Mouse (Mus musculus) intestine, embryonic 15.5 days (tissue): ENCODE results near the gene Ttc12. TPM values are rescaled to one million over a fixed set of nuclear protein-coding genes. Genes with fewer than 3 reads are reported as not detected.

Source experiments
- ATAC-seq: fragments of 200-750 bp; cut with Nextera tagmentation; 2 replicates; pipeline ENCODE4 v1.8.0; 2017; ENCODE audit warnings: moderate TSS enrichment, moderate library complexity
- H3K27ac ChIP-seq: fragments of 300-500 bp; sonication (generic); 2 replicates; pipeline ENCODE4 v1.5.1; 2015; ENCODE audit warnings: mild to moderate bottlenecking, inconsistent platforms
- H3K27me3 ChIP-seq: fragments of 300-500 bp; sonication (generic); replicated peaks from 2 replicates; pipeline ENCODE4 v1.6.1; 2015; ENCODE audit warnings: inconsistent platforms
- H3K36me3 ChIP-seq: fragments of 300-500 bp; sonication (generic); 2 replicates; pipeline ENCODE4 v1.6.1; 2015; ENCODE audit warnings: inconsistent platforms
- H3K4me1 ChIP-seq: fragments of 300-500 bp; sonication (generic); replicated peaks from 2 replicates; pipeline ENCODE4 v1.6.1; 2015; ENCODE audit warnings: inconsistent platforms
- H3K4me2 ChIP-seq: fragments of 300-500 bp; sonication (generic); replicated peaks from 2 replicates; pipeline ENCODE4 v1.6.1; 2015; ENCODE audit warnings: mild to moderate bottlenecking, inconsistent platforms
- H3K4me3 ChIP-seq: fragments of 300-500 bp; sonication (generic); replicated peaks from 2 replicates; pipeline ENCODE4 v1.5.1; 2015; ENCODE audit warnings: inconsistent platforms
- H3K9ac ChIP-seq: fragments of 300-500 bp; sonication (generic); 2 replicates; pipeline ENCODE4 v1.6.1; 2015; ENCODE audit warnings: inconsistent platforms
- H3K9me3 ChIP-seq: fragments of 300-500 bp; sonication (generic); 2 replicates; pipeline ENCODE4 v1.6.1; 2016; ENCODE audit warnings: inconsistent platforms
- WGBS: fragments of 180-500 bp; shearing (Covaris S2); methylation state at CpG from one replicate; pipeline ENCODE4 v1.1.7; 2015; 5-methylcytosine and 5-hydroxymethylcytosine counted together
- polyA plus RNA-seq: library from polyadenylated mRNA; unstranded; fragments of >200 nt; fragmentation: Nextera tagmentation; extraction: Ambion mirVana; gene quantifications from 2 replicates; pipeline ENCODE4 v1.2.1, GENCODE M21; 2015

Ttc12 gene
- polyA plus RNA-seq, 1 experiment from 2014 or later = 0.85 TPM

GRCm38 (mm10) chr9:49426921-49427320, 59.1 kb downstream of the Ttc12 start, which contains the start of gene Ankk1:
Gene Ankk1 (minus strand): TSS chr9:49427021.
- WGBS = 77% methylated on average over 7 of the region's 7 CpGs
- ATAC-seq = no peak

DNA sequence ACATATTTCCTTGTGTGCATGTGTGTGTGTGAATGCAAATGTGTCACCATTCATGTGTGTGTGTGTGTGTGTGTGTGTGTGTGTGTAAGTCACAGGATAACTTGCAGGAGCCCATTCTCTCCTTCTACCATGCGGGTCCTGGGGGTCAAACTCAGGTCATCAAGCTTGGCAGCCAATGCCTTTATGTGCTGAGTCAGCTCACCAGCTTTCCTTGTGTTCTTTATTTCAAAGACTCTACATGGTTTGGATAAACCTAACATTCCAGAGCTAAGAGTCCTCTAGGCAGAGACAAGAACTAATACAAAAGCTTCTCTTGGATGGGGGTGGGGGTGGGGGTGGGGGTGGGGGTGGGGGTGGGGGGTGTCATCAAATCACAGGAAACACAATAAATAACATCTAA, 60.4 kb downstream of the Ttc12 start:
- H3K4me2 ChIP-seq = no peak overlapping the region
- no peak for ATAC-seq
- H3K27ac ChIP-seq = no peak overlapping the region
- H3K9me3 ChIP-seq = no peaks in the 10 kb centered on the region
- H3K9ac ChIP-seq = no peak overlapping the region
- WGBS = 55% methylated on average over 1 of the region's 1 CpGs
- H3K27me3 ChIP-seq = no peaks in the 10 kb centered on the region
- H3K4me3 ChIP-seq = no peak overlapping the region
- H3K36me3 ChIP-seq = no peaks in the 10 kb centered on the region
- no peaks in the 10 kb centered on the region for H3K4me1 ChIP-seq

More at GRCm38 (mm10) chr9:49426921-49427320, 59.1 kb downstream of the Ttc12 start, which contains the start of gene Ankk1:
- H3K4me3 ChIP-seq = no peak within 1 kb of the TSS
- H3K27me3 ChIP-seq = no peaks in the 10 kb centered on the region
- H3K36me3 ChIP-seq = no peaks in the 10 kb centered on the region
- H3K4me2 ChIP-seq = no peak within 1 kb of the TSS
- no peaks in the 10 kb centered on the region for H3K4me1 ChIP-seq
- H3K27ac ChIP-seq = no peak within 1 kb of the TSS
- no peaks in the 10 kb centered on the region for H3K9me3 ChIP-seq
- H3K9ac ChIP-seq = no peak within 1 kb of the TSS

DNA sequence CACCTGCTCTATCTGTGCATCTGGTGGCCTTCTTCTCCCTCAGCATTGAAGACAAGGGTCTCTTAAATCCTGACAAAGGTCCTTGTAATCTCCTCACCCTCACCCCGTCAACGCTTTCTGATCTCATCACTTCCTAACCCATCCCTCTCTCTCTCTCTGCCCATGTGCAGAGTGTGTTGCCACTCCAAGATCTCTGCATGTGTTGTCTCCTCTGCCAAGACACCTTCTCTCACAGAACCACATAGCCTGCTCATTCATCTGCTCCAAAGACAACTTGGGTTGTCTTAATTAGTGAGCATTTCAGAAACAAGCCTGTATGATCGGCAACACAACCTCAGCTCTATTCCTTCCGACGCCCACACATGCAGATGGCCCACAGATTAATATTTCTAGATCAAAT, 62.2 kb downstream of the Ttc12 start:
- Histone ChIP-seq H3K36me3 (no peaks in the 10 kb centered on the region), H3K4me3 (no peak overlapping the region), H3K9me3 (no peaks in the 10 kb centered on the region), H3K27me3 (no peaks in the 10 kb centered on the region), H3K4me1 (no peaks in the 10 kb centered on the region), H3K4me2 (no peak overlapping the region), H3K27ac (no peak overlapping the region), H3K9ac (no peak overlapping the region)
- no peak for ATAC-seq
- WGBS = 82% methylated on average over 5 of the region's 5 CpGs

DNA sequence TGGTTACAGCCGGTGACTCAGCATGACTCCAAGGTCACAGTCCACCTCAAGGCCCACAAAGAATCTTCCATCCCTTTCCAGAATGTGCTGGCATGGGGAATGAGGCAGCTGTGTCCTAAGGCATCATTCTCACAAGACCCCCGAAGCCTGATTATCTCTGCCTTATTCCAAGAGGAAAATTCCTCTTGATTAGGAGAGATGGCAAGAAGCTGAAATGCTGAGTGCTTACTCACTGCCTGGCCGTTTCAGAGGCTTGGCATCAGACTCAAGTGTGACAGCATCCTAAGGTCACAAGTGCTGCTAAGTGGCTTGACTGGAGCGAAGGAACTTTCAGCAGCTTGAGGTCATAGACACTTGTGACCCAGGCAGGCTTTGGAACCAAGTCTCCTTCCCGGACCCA, 75.4 kb downstream of the Ttc12 start:
- H3K27ac ChIP-seq = no peak overlapping the region
- 78% methylated on average over 5 of the region's 5 CpGs for WGBS
- H3K4me2 ChIP-seq = no peak overlapping the region
- no peaks in the 10 kb centered on the region for H3K27me3 ChIP-seq
- H3K4me3 ChIP-seq = no peak overlapping the region
- no peaks in the 10 kb centered on the region for H3K36me3 ChIP-seq
- H3K9ac ChIP-seq = no peak overlapping the region
- H3K9me3 ChIP-seq = no peaks in the 10 kb centered on the region
- ATAC-seq = no peak
- no peaks in the 10 kb centered on the region for H3K4me1 ChIP-seq

DNA sequence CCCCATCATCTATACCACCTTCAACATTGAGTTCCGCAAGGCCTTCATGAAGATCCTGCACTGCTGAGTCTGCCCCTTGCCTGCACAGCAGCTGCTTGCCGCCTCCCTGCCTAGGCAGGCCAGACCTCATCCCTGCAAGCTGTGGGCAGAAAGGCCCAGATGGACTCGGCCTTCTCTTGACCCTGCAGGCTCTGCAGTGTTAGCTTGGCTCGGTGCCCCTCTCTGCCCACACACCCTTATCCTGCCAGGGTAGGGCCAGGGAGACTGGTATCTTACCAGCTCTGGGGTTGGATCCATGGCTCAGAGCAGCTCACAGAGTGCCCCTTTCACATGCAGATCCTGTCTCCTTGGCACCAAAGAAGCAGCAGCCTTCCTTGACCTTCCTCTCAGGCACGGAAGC, 79.0 kb downstream of the Ttc12 start:
- H3K4me2 ChIP-seq = no peak overlapping the region
- WGBS = 94% methylated on average over 5 of the region's 5 CpGs

GRCm38 (mm10) chr9:49403711-49404110, 82.3 kb downstream of the Ttc12 start:
- Histone ChIP-seq H3K4me3 (no peak overlapping the region), H3K27ac (no peak overlapping the region), H3K4me1 (no peaks in the 10 kb centered on the region), H3K9ac (no peak overlapping the region), H3K27me3 (no peaks in the 10 kb centered on the region), H3K36me3 (no peaks in the 10 kb centered on the region), H3K9me3 (no peaks in the 10 kb centered on the region), H3K4me2 (no peak overlapping the region)
- WGBS = 52% methylated on average over 2 of the region's 2 CpGs
- no peak for ATAC-seq

More for the DNA sequence above, 79.0 kb downstream of the Ttc12 start:
- Histone ChIP-seq H3K9ac (no peak overlapping the region), H3K4me3 (no peak overlapping the region), H3K4me1 (no peaks in the 10 kb centered on the region), H3K36me3 (no peaks in the 10 kb centered on the region), H3K9me3 (no peaks in the 10 kb centered on the region), H3K27ac (no peak overlapping the region), H3K27me3 (no peaks in the 10 kb centered on the region)
- ATAC-seq = no peak

DNA sequence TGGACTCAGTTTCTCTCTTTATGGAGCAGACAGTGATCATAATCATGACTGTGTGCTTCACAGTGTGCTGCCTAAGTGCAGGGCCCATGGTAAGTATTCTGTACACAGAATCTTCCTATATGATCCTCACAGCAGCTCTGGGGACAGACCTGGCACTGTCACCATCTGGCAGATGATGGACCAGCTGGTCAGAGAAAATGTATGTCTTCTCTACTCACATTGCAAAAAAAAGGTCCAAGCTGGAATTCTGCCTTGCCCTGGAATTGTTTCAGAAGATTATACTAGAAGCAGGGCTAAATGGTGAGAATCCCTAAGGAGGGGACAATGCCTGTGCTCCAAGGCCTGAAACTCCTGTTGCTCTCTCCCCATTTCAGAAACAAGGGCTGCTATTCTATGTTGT, 90.0 kb downstream of the Ttc12 start:
- Histone ChIP-seq H3K27ac (no peak overlapping the region), H3K9me3 (no peaks in the 10 kb centered on the region), H3K36me3 (no peaks in the 10 kb centered on the region), H3K9ac (no peak overlapping the region), H3K4me1 (no peaks in the 10 kb centered on the region), H3K4me3 (no peak overlapping the region), H3K27me3 (no peaks in the 10 kb centered on the region), H3K4me2 (no peak overlapping the region)
- ATAC-seq = no peak

DNA sequence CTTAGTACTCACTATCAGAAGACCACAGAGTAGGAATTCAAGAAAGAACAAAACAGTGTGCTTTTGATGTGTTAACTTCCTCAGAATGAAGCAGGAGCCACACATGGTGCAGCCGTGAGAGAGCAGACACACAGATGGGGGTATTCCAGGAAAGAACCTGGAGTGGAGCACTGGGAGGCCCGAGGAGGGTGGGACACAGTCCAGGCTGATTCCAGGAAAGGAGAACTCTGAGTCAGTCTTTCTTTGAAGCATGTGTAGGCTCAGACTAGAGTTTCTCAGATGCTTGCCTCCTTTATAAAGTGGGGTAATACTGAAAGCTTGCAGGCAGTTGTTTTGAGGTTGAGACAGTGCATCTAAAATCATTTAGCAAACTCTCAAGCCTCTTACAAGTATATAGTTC, 93.8 kb downstream of the Ttc12 start:
- Histone ChIP-seq H3K4me3 (no peak overlapping the region), H3K36me3 (no peaks in the 10 kb centered on the region), H3K9me3 (no peaks in the 10 kb centered on the region), H3K9ac (no peak overlapping the region), H3K4me1 (no peaks in the 10 kb centered on the region), H3K27ac (no peak overlapping the region), H3K27me3 (no peaks in the 10 kb centered on the region), H3K4me2 (no peak overlapping the region)
- WGBS = 41% methylated on average over 2 of the region's 2 CpGs
- ATAC-seq = no peak

Other genes with a start within 250 kb of the Ttc12 start
- not detected in 2 replicates for gene Gm4894, start 235.7 kb downstream of the Ttc12 start, polyA plus RNA-seq
- 0.09 and 0.16 TPM in 2 replicates for gene Drd2, start 145.6 kb downstream of the Ttc12 start, polyA plus RNA-seq
- not detected in 2 replicates for gene Ankk1, start 59.2 kb downstream of the Ttc12 start, polyA plus RNA-seq